Mouse (Mus musculus) yolk sac, embryonic 10.5 days (tissue): ENCODE results near the gene Nav1.
"Not testable (repeated sequence)": the region's sequence is repeated elsewhere in the genome, so short reads cannot be mapped to it uniquely, and the experiment has no call there.

Experiments
- DNase-seq: peaks from one replicate; pipeline ENCODE4 v3.0.0-alpha.2; 2017; ENCODE audit warnings: low spot score

The Nav1 gene

DNA sequence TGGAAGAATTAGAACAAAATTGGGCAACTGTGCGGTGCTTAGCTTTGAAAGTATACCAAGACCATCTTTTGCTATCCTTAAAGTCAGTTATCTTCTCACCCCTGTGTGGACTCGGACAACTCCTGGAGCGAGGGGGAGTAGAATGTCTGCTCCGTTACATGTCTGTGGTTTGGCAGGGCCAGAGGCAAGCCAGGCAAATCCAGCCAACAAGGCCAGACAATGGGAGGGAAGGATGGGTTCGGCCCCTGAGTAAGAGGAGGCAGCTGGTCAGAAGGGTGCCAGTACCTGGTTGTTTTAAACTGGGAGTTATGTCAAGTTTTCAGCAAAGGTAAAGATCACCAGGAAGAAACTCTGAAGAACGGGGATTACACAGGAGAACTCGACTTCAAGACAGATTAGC lies 121.9 kb downstream of the Nav1 start:
- DNase-seq, result no peak

DNA sequence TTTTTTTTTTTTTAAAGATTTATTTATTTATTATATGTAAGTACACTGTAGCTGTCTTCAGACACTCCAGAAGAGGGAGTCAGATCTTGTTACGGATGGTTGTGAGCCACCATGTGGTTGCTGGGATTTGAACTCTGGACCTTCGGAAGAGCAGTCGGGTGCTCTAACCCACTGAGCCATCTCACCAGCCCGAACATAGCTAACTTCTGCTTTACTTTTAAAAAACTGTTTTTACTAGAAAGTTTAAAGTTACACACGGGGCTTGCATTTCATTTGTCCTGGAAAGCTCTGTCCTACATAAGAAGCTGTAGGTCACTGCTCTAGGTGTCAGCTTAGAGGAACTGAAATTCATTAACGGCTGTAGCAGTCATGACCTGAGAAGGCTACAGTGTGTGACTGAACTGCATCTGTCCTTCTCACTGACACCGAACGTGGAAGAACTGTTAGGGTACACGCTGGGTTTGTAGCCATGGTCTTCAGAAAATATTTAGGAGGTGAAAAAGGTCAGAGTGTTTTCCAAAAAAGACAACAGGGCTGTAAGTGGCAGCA lies 122.5 kb downstream of the Nav1 start:
- not testable (repeated sequence) for DNase-seq

DNA sequence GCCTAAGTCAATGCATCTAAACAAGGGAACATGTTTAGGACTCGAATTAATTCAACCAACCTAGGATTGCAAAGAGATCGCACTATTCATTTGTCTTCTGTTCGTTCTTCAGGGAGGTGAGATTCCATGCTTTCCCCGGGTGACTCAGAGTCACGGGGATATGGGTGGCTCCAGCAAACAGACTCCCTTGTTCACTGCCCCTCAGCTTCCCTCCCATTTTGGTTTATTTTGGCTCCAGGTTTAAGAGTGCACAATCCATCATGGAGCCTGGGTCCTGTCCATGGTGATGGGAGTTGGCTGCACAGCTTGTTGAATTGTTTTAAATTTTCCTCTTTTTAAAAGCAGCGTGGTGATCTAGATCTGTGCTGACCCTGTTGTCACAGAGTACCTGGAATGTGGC lies 123.1 kb downstream of the Nav1 start:
- DNase-seq, result no peak

DNA sequence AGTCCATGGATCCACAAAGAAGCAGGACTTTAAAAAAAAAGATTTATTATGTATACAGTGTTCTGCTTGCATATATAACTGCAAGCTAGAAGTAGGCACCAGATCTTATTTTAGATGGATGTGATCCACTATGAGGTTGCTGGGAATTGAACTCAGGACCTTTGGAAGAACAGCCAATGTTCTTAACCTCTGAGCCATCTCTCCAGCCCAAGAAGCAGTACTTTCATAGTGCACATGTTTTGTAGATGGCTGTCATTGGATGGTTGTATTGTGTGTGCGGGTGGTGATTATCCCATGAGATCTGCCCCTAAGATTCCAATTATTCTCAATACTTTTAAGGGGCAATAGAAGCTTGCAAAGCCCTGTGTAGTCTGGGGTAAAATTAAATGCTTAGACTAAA lies 124.4 kb downstream of the Nav1 start:
- DNase-seq, result no peak

GRCm38 (mm10) chr1:135481656-135482055 lies 125.4 kb downstream of the Nav1 start:
- DNase-seq, result no peak

DNA sequence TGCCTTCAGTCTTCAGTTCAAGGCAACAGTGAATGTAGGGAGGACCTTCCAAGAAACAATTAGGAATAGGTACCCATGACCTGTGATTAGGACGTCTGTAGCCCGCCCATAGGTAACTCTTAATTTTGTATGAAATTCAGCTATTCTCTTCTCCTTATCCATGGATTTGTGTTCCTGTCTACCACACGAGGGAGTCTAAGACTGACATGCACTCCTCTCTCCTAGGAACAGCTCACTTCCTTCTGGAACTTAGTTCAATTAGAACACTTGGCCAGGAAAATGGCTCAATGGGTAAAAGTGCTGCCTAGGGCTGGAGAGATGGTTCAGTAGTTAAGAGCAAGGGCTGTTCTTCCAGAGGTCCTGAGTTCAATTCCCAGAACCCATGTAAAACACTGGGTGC lies 126.3 kb downstream of the Nav1 start:
- no peak for DNase-seq

DNA sequence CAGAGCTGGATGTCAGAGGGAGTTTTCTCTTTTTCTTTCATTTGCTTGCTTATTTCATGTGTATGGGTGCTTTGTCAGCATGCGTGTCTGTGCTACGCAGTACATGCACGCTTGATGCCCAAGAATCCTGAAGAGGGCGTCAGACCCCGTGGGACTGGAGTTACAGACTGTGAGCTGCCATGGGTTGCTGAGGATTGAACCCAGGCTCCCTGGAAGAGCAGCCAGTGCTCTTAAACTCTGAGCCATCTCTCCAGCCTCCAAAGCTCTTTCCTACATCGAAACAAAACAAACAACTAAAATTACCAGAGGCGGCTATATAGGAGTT lies 131.6 kb downstream of the Nav1 start:
- DNase-seq, result no peak

DNA sequence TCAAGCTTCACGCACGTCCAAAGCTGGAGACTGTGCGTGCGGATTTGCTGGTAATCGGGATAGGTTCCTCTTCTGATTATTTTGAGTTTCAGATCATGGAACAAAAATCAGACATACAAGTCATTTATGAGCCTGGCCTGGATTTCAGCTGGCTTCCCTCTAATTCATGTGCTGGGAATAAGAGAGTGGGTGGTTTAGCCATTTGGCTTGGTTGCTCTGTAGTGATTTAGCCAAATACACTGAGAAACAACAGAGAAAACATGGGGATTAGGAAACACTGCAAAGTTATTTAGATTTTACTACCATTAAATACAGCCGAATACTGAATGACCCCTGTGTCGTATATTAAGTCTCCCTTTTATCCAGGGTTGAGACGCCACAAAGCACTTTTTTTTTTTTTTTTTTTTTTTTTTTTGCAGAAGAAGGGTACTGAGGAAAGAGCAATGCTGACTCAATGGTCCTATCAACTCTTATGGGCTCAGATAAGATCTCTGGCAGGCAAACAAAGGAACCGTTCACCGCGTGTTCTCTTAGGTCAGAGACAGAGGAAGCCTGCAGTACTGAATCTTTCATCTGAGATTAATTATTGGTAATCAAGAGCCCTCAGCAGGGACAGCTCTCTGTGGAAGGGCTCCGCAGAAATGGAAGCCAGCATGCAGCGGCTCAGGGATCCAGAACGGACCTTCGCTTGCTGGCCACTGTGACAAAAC lies 132.1 kb downstream of the Nav1 start:
- DNase-seq, result no peak

DNA sequence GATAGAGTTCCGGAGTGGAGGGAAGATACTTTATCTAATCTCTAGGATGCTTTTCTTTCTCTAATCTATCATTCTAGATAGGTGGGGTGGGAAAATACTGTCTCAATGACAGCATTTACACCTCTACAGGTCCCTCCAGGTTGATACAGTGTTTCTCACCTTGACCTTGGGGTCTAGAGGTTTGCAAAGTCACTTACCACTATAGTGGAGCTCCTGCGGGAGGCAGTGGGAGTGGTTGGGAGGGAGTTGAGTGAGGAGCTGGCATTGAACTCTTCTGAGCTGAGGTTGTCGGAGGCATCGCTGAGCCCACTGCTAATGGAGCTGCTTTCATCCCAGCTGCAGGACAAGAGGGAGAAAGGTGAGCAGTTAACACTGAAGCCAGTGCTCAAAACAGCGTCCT lies 134.6 kb downstream of the Nav1 start:
- no peak for DNase-seq

- DNase-seq, result no peak
Observed at GRCm38 (mm10) chr1:135471742-135472141, 135.4 kb downstream of the Nav1 start.

DNA sequence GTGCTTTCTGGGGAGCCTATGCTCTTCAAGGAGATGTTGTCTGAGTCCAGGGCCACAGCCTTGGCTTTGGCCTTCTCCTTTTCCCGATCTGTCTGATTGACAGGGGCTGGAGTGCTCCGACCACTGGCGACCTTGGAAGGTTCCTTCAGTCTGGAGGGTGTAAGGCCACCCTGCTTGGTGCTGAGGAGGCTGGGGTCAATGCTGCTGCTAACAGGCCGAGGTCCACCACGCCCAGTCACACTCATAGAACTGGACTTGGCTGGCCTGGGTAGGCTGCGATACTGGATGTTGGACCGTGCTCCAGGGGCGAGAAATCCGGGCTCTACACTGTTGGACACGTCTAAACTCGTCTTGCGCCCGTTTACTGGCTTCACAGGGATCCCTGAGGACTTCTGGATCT lies 136.5 kb downstream of the Nav1 start:
- DNase-seq, result no peak

DNA sequence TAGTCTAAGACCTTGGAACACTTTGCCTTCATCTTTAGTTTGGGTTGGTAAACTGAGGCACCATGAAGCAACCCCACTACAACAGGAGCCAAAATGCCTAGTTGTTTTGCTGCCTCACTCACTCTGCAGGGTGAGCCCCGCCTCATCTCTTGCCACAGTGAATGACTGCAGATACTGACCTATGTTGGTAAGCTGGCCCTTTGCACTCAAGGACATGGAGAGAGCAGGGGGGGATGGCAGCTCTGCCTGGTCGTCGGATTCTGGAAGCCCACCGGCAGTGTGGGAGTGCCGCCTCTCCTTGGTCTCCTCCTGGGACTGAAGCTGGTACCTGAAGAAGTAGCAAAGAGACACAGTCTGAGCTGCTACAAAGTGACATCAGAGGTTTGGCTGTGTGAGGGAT lies 139.6 kb downstream of the Nav1 start:
- no peak for DNase-seq

GRCm38 (mm10) chr1:135466935-135467334 lies 140.2 kb downstream of the Nav1 start:
- no peak for DNase-seq

DNA sequence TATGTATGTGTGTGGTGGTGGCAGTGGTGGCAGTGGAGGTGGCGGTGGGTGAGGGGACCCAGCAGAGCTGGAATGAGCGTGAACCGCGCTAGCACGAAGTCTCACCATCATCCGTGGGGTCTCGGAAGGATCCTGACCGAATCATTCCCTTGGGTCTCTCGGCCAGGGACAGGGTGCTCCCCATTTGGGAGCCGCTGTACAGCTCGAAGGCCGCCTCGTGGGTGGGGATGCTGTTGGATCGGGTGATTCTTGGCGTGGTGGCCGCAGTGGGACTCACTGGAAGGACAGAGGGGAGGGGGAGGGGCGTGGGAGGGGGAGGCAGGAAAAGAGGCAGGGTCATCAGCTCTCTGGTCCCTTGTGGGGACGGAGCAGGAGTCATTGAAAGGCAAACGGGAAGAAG lies 141.4 kb downstream of the Nav1 start:
- no peak for DNase-seq

DNA sequence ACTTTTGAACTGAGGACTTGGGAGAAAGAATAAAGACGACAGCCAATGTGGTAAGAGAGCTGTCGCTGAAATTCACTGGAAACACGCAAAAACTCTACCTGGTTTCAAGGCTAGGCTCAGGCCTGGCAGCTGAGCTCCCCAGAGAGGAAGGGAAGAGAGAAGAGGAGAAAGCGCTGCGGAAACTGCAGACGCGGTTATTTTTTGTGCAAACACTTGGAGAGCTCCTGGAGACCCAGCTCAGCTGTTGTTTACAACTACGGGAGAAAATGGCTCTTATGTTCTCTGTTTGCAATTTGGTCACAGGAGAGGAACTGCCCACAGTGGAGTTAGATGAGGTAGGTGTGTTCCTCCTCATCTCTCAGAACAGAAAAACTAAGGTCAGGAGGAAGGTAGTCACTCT lies 144.4 kb downstream of the Nav1 start:
- no peak for DNase-seq

DNA sequence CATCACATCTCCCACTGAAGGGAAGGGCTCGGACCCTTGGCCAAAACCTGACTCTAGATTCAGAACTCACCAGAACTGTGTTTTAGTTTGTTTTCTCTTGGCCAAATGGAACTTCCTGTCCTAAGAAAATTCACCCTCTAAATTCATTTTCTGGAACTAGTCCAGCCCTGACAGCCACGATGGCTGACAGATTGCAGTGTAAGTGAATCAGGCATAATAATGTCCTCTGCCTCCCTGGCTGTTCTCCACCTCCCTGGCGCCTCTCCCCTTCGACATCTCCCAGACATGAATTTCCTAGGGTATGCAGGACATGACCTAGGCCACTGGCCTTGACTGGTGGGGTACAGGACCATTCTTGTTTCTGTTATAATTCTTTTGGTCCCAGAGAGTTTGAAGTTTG lies 144.8 kb downstream of the Nav1 start:
- DNase-seq, result no peak

- DNase-seq, result peak; percentile 35
Observed at GRCm38 (mm10) chr1:135461097-135461730, 145.9 kb downstream of the Nav1 start.

DNA sequence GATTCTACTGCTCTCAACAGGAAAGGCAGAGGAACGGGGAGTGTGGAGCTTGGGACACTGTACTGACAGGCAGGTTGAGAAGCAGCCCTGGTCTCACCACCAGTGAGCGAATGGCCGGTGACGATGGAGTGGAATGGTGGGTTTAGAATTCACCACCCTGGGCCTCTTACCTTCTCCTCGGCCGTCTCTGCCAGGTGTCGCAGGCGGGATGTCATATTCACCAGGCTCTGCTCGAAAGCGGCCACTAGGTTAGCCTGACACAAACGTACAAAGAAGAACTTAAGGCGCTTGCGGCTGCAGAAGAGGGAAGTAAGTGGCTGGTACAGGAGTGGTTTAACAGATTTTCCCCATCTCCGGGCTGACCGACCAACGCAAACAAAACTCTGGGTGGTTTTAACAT lies 146.6 kb downstream of the Nav1 start:
- DNase-seq, result no peak

- DNase-seq, result no peak
Observed at GRCm38 (mm10) chr1:135457860-135458259, 149.2 kb downstream of the Nav1 start.

DNA sequence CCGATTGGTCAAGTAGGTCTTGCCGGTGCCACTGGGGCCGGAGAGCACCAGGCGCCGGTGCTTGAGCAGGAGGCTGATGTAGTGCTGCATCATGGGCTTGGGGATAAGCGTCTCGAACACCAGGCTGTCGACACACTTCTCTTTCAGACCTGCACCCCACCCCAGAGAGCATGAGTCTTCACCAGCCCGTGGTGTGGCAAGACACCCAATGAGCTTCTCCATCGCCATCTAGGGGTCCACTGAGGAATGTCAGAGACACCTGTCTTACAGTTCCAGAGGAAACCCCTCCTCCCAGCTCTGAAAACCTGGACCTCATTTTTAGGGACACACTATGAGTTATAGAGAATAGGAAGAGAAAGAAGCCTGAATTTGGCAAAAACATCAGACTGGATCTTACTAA lies 154.8 kb downstream of the Nav1 start:
- DNase-seq, result no peak

GRCm38 (mm10) chr1:135451419-135451818 lies 155.7 kb downstream of the Nav1 start:
- DNase-seq, result no peak

DNA sequence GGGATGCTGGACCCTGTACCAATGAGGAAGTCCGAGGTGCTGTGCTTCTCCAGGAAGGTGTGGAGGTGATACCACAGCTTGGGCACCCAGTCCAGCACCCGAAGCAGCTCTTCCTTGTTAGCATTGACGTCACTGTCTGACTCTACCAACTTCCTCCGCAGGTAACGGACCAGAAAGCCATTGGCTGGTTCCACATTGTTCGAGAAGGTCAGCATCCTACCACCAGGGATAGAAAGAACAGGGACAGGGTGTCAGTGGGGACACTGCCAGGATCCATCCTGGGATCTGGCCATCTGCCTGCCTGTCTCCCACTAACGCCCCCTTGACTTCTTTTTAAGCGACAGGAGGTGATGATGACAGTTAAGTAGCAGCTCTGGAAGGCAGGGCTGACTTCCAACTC lies 157.2 kb downstream of the Nav1 start:
- no peak for DNase-seq

DNA sequence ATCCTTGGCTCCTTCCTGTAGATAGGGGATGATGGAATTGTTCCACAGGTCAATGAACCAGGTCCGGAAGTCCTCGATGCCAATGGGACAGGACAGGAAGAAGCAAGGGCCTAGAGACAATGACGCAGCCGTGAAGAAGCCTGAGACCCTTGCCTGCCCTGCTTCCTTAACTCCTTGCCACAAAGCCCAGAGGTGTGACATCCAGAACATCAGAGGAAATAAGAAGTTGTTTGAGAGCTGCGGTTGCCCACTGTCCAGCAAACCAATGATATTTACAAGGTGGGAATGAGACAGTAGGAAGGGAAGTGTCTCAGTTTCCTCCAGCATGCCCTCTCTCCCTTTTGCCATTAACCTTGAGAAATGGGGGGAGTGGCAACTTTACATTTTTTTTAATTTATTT lies 158.2 kb downstream of the Nav1 start:
- no peak for DNase-seq

DNA sequence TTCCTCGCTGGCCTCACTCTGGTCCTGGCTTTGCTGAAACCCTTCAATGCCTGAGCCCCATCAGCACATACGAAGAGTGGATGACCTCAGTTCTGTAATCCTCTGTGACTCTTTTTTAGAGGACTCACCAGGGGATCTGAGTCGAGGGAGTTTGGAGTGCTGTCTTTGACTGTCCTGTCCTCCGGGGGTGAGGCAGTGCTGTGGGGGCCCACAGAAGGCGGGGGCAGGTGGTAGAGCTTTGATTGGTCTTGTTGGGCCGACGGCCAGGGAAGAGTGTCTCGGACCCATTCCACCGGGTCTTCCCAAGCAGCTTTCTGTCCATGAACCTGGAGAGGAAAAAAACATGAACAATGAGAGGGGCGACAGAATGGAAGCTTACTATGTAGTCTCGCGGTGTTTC lies 163.6 kb downstream of the Nav1 start:
- DNase-seq, result no peak
